Mouse (Mus musculus) intestine, postnatal 0 days (tissue): ENCODE data around the gene Top3a. TPM values are rescaled to one million over a fixed set of nuclear protein-coding genes. Genes with fewer than 3 reads are reported as not detected.
A peak's percentile ranks its signal among the peaks of the same experiment; 100 is the strongest.

Source experiments
- ATAC-seq: fragments of 200-750 bp; cut with Nextera tagmentation; 2 replicates; pipeline ENCODE4 v1.8.0; 2017; ENCODE audit warnings: mild to moderate bottlenecking, moderate TSS enrichment, moderate library complexity
- H3K27ac ChIP-seq: fragments of 300-500 bp; sonication (generic); 2 replicates; pipeline ENCODE4 v1.5.1; 2014; ENCODE audit warnings: mild to moderate bottlenecking, low read depth, low read length, moderate library complexity
- H3K27me3 ChIP-seq: fragments of 300-500 bp; sonication (generic); replicated peaks from 2 replicates; pipeline ENCODE4 v1.6.1; 2014; ENCODE audit warnings: low read length, mixed read lengths; ENCODE audit not compliant: control insufficient read depth, insufficient read depth
- H3K36me3 ChIP-seq: fragments of 300-500 bp; sonication (generic); 2 replicates; pipeline ENCODE4 v1.6.1; 2014; ENCODE audit warnings: mild to moderate bottlenecking, moderate library complexity; ENCODE audit not compliant: control insufficient read depth, insufficient read depth
- H3K4me1 ChIP-seq: fragments of 300-500 bp; sonication (generic); replicated peaks from 2 replicates; pipeline ENCODE4 v1.6.1; 2014; ENCODE audit warnings: antibody characterized with exemption, low read length, mixed read lengths; ENCODE audit not compliant: control insufficient read depth, insufficient read depth
- H3K4me2 ChIP-seq: fragments of 300-500 bp; sonication (generic); replicated peaks from 2 replicates; pipeline ENCODE4 v1.6.1; 2014; ENCODE audit warnings: low read depth, mild to moderate bottlenecking, moderate library complexity
- H3K4me3 ChIP-seq: fragments of 300-500 bp; sonication (generic); 2 replicates; pipeline ENCODE4 v1.5.1; 2014; ENCODE audit warnings: low read depth, low read length
- H3K9ac ChIP-seq: fragments of 300-500 bp; sonication (generic); 2 replicates; pipeline ENCODE4 v1.6.1; 2014; ENCODE audit warnings: mild to moderate bottlenecking, low read depth, low read length
- H3K9me3 ChIP-seq: fragments of 300-500 bp; sonication (generic); 2 replicates; pipeline ENCODE4 v1.6.1; 2016; ENCODE audit warnings: mixed run types; ENCODE audit not compliant: control insufficient read depth
- CTCF ChIP-seq: sonication (generic); IDR thresholded peaks from 2 replicates; pipeline ENCODE4 v1.5.1; 2016; ENCODE audit warnings: low read depth, mild to moderate bottlenecking, control low read depth, antibody characterized with exemption, moderate library complexity
- WGBS: fragments of 180-500 bp; shearing (Covaris S2); extraction: QIAGEN DNeasy Blood & Tissue Kit; methylation state at CpG from one replicate; pipeline ENCODE4 v1.1.7; 2014; 5-methylcytosine and 5-hydroxymethylcytosine counted together
- polyA plus RNA-seq: library from polyadenylated mRNA; unstranded; fragments of >200 nt; fragmentation: Nextera tagmentation; extraction: Ambion mirVana; gene quantifications from 2 replicates; pipeline ENCODE4 v1.2.1, GENCODE M21; 2015

Top3a gene
- polyA plus RNA-seq, 1 experiment from 2014 or later = 3.2 TPM

DNA sequence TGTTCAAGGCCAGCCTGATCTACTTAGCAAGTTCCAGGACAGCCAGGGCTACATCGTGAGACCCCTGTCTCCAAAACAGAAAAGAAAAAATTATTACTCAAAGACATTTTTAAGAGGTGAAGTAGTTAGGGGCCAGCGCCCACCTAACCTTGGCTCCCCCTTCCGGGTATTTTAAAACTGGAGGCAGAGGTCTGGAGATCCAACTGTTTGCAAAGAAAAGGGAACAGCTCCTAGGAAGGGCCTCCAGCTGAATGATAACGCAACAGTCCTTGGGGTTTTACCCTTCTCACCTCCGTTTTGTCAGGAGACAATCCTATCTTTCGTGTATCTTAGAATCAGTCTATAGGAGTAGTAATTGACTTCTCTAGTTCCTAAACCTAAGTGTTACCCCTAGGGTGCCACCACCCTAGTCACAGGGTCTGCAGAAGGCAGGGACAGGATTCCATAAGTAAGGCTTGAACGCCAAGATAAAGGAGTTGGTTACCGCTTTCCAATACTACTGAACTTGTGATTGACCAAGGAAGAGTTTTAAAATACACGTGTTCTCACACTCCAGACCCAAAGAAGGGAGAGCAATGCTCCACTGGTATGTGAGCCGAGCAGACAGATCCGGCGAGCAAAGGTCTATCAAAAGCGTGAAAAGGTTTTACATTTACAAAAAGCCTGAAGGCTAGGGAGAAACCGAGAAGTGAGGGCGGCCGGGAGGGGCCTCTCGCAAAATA is 897 bp downstream of the Top3a start:
- 3% methylated on average over 17 of the region's 17 CpGs for WGBS
- TF ChIP-seq CTCF = no peak
- Histone ChIP-seq H3K4me1 (peaks cover 19% of the 10 kb centered on the region), H3K27me3 (no peaks in the 10 kb centered on the region), H3K36me3 (peaks cover 11% of the 10 kb centered on the region; the same call in 1 of the 2 replicates), H3K9me3 (no peaks in the 10 kb centered on the region), H3K4me2 (peak overlapping the region; percentile 83), H3K9ac (peak overlapping the region; percentile 77), H3K27ac (peak overlapping the region; percentile 90), H3K4me3 (peak overlapping the region; percentile 63)
- no peak for ATAC-seq

DNA sequence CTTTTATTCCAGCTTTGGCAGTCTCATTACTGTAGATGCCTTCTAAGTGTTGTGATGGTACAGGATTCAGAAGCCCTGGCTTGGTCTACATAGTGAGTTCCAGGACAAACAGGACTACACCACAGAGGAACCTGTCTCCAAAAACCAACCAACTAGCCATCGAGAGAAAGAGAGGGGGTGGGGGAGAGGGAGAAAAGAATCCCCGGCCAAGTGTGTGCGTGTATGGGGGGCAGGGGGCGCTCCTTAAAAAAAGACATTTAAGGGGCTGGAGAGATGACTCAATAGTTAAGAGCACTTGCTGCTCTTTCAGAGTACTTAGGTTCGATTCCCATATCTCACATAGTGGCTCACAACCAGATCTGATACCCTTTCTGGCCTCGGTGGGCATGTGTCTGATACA is 1.6 kb downstream of the Top3a start:
- no peak for TF ChIP-seq CTCF
- no peak overlapping the region for H3K9ac ChIP-seq

DNA sequence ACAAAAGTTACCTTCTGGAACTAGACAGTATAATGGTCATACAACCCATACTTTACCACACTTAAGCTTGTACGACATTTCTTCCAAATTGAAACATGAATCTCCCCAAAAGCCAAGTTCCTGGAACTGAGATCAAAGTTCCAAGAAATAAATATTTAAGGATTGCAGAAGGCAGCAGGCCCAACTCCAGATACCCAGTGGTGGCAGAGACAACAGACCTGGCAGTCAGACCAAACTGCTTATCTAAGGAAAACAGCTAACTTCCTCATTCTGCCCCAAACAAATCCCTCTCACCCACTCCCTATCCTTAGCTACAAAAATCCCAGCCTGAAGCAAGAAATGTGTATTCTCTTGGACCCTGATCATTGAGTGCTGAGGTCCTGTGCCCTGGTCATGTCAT is 2.3 kb downstream of the Top3a start:
- Histone ChIP-seq H3K4me3 (no peak overlapping the region), H3K9ac (no peak overlapping the region), H3K9me3 (no peaks in the 10 kb centered on the region), H3K36me3 (peaks cover 7% of the 10 kb centered on the region; the same call in 1 of the 2 replicates), H3K4me1 (peaks cover 8% of the 10 kb centered on the region), H3K27me3 (no peaks in the 10 kb centered on the region), H3K27ac (no peak overlapping the region), H3K4me2 (no peak overlapping the region)
- no peak for TF ChIP-seq CTCF
- WGBS = 56% methylated on average over 1 of the region's 1 CpGs
- ATAC-seq = no peak

More for the DNA sequence above, 1.6 kb downstream of the Top3a start:
- Histone ChIP-seq H3K4me2 (peak overlapping the region; percentile 83), H3K4me1 (peaks cover 15% of the 10 kb centered on the region), H3K9me3 (no peaks in the 10 kb centered on the region), H3K4me3 (no peak overlapping the region), H3K36me3 (peaks cover 11% of the 10 kb centered on the region; the same call in 1 of the 2 replicates), H3K27ac (no peak overlapping the region), H3K27me3 (no peaks in the 10 kb centered on the region)
- ATAC-seq = no peak
- 50% methylated on average over 6 of the region's 6 CpGs for WGBS

DNA sequence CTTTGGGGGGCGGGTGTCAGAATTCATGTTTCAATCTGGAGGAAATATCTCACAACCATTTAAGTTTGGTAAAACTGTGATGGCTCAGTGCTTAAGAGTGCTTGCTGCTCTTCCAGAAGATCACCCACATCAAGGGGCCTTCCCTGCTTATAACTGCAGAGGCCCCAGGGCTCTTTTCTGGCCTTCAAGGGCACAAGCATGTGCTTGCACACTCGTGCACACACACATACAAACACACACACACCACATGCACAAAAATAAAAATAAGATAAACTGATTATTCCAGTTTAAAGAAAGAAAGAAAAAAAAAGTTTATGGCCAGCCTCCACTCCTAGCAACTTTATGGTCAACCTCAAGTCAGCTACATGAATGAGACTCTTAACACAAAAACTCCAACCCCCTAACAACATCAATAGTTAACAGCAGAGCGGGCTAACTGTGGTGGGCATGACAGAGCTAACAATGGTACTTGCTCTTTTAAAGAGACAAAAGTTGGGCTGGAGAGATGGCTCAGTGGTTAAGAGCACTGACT is 2.9 kb downstream of the Top3a start:
- Histone ChIP-seq H3K27ac (no peak overlapping the region), H3K9ac (no peak overlapping the region), H3K27me3 (no peaks in the 10 kb centered on the region), H3K4me3 (no peak overlapping the region), H3K36me3 (peaks cover 3% of the 10 kb centered on the region; the same call in 1 of the 2 replicates), H3K4me2 (no peak overlapping the region), H3K9me3 (no peaks in the 10 kb centered on the region), H3K4me1 (peaks cover 3% of the 10 kb centered on the region; the same call in 1 of the 2 replicates)
- ATAC-seq = no peak
- WGBS = 83% methylated on average over 3 of the region's 3 CpGs
- TF ChIP-seq CTCF = no peak

DNA sequence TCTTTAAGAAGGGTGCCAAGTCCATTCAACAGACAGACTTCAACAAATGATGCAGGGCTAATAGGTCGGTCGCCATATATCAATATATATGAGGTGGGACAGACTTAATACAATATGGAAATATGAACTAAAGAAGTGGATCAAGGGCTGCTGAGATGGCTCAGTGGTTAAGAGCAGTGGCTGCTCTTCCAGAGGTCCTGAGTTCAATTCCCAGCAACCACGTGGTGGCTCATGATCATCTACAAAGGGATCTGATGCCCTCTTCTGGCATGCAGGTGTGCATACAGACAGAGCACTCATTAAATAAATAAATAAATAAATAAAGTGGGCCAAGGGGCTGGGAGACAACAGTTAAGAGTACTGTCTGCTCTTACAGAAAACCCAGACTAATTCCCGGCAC is 5.0 kb downstream of the Top3a start:
- H3K27ac ChIP-seq = no peak overlapping the region
- 87% methylated on average over 4 of the region's 4 CpGs for WGBS
- H3K27me3 ChIP-seq = no peaks in the 10 kb centered on the region
- H3K9me3 ChIP-seq = no peaks in the 10 kb centered on the region
- H3K4me3 ChIP-seq = no peak overlapping the region
- ATAC-seq = no peak
- no peak overlapping the region for H3K9ac ChIP-seq
- H3K4me2 ChIP-seq = no peak overlapping the region
- no peaks in the 10 kb centered on the region for H3K36me3 ChIP-seq
- H3K4me1 ChIP-seq = peaks cover 3% of the 10 kb centered on the region; the same call in 1 of the 2 replicates
- 0 out of 2 replicates have a peak, but pooled peaks have one; percentile 10 for TF ChIP-seq CTCF

DNA sequence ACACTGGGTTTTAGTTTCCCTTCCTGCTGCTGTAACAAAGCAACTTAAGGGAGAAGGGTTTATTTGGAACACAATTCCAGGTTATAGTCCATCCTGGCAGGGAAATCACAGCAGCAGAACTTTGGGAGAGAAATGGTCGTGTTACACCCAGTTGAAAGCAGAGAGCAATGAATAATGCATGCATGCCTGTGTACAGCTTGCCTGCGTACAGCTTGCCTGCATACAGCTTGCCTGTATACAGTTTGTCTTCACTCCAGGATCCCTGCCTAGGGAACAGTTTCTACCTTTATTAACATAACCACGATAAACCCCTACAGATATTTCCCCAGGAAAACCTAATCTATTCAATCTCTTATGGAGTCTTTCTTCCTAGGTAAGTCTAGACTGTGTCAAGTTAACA is 6.4 kb downstream of the Top3a start:
- ATAC-seq = no peak
- no peak overlapping the region for H3K4me2 ChIP-seq
- no peaks in the 10 kb centered on the region for H3K27me3 ChIP-seq
- no peaks in the 10 kb centered on the region for H3K36me3 ChIP-seq
- WGBS = 86% methylated on average over 3 of the region's 3 CpGs
- TF ChIP-seq CTCF = no peak
- no peak overlapping the region for H3K9ac ChIP-seq
- no peak overlapping the region for H3K4me3 ChIP-seq
- no peak overlapping the region for H3K27ac ChIP-seq
- H3K4me1 ChIP-seq = peaks cover 3% of the 10 kb centered on the region; the same call in 1 of the 2 replicates
- no peaks in the 10 kb centered on the region for H3K9me3 ChIP-seq
